Mouse (Mus musculus): ENCODE measurements around the gene Hck. TPM values are rescaled to one million over a fixed set of nuclear protein-coding genes. Genes with fewer than 3 reads are reported as not detected.

The Hck gene
- total and polyA plus RNA-seq, 3 experiments: 0.05 TPM; not detected in 2

DNA sequence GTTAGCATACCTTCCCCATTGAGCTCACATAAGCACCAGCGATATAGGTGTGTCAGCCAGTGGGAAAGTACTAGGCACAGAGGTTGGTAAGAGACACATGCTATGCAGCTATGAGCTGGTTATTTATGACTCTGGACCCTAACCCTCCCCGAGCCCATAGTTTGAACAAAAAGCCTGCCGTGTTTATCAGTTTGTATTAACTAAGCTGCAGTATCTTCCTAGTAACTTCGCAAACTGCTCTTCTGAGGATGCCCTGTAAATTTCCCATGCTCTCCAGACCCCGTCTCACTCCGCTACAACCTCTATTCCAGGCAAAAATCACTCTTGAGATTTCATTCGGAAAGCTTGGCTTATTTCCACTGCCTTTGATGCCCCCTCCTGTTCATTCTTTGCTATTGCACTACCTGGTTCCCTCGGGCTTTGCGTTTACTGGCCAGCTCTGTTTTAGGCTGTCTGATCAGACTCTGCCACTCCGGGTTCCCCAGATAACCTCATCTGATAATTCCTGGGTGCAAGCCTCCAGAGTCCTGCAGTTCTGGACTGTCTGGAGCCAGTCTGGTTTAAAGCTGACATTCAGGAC lies 34.4 kb downstream of the Hck start:
- no peak for TF ChIP-seq TAL1 (conservative IDR thresholded peaks at IDR 0.05; ENCODE audit: low read depth, low read length)
- TF ChIP-seq CTCF (IDR thresholded peaks at IDR 0.05; ENCODE audit: low read depth, low read length): peak; percentile 50; the same call in 1 of the 2 replicates
- H3K4me1 ChIP-seq (ENCODE audit: insufficient read depth, low read depth, low read length): peaks cover 5% of the 10 kb centered on the region; the same call in 1 of the 2 replicates
- ATAC-seq (ENCODE audit: extremely low read depth, insufficient number of reproducible peaks, low FRiP score, poor library complexity, severe bottlenecking) (no peak), DNase-seq (ENCODE audit: low spot score) (no peak)
- H3K27me3 ChIP-seq (ENCODE audit: insufficient read depth, low read length): peaks cover 43% of the 10 kb centered on the region
- no peak overlapping the region for H3K4me3 ChIP-seq (ENCODE audit: low read depth, low read length)
- H3K9me3 ChIP-seq (replicated peaks): no peaks in the 10 kb centered on the region
- no peaks in the 10 kb centered on the region for H3K36me3 ChIP-seq (replicated peaks)

DNA sequence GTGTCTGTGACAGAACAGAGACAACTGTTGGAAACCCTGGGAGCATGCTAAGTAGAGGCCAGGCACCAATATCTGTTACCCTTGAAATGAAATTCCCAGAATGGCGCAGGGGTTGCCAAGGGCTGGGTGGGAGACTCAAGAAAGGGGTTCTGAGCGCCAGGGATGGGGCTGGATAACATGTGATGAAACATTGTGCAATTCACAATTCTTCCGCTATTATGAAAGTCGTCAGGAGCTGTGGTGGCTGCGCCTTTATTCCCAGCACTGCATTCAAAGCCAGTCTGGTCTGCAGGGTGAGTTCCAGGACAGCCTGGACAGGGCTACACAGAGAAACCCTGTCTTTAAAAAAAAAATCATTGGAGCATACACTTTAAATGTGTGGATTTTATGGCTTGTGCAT lies 37.1 kb downstream of the Hck start:
- no peaks in the 10 kb centered on the region for H3K9me3 ChIP-seq (replicated peaks)

GRCm38 (mm10) chr2:153147236-153147635 lies 39.0 kb downstream of the Hck start:
- H3K4me3 ChIP-seq (ENCODE audit: low read depth, low read length): no peak overlapping the region
- ATAC-seq (ENCODE audit: extremely low read depth, insufficient number of reproducible peaks, low FRiP score, poor library complexity, severe bottlenecking): no peak

More for the DNA sequence above, 37.1 kb downstream of the Hck start:
- no peak for ATAC-seq (ENCODE audit: extremely low read depth, insufficient number of reproducible peaks, low FRiP score, poor library complexity, severe bottlenecking)
- Histone ChIP-seq H3K4me1 (ENCODE audit: insufficient read depth, low read depth, low read length) (peaks cover 5% of the 10 kb centered on the region), H3K4me3 (ENCODE audit: low read depth, low read length) (no peak overlapping the region), H3K27me3 (ENCODE audit: insufficient read depth, low read length) (peaks cover 54% of the 10 kb centered on the region), H3K36me3 (replicated peaks) (no peaks in the 10 kb centered on the region)
- TF ChIP-seq GATA2 (IDR thresholded peaks at IDR 0.05; ENCODE audit: borderline replicate concordance, low read depth, low read length) (no peak), GATA1 (IDR thresholded peaks at IDR 0.05; ENCODE audit: borderline replicate concordance, low read length) (no peak), CTCF (IDR thresholded peaks at IDR 0.05; ENCODE audit: low read depth, low read length) (no peak), TAL1 (conservative IDR thresholded peaks at IDR 0.05; ENCODE audit: low read depth, low read length) (no peak), POLR2AphosphoS5 (IDR thresholded peaks at IDR 0.05; ENCODE audit: insufficient replicate concordance, low read depth, low read length) (no peak)
- DNase-seq (ENCODE audit: low spot score): no peak

GRCm38 (mm10) chr2:153147715-153148114 lies 39.4 kb downstream of the Hck start:
- Histone ChIP-seq H3K9me3 (replicated peaks) (no peaks in the 10 kb centered on the region), H3K4me1 (ENCODE audit: insufficient read depth, low read depth, low read length) (peaks cover 8% of the 10 kb centered on the region), H3K4me3 (ENCODE audit: low read depth, low read length) (no peak overlapping the region), H3K27me3 (ENCODE audit: insufficient read depth, low read length) (peaks cover 70% of the 10 kb centered on the region), H3K36me3 (replicated peaks) (no peaks in the 10 kb centered on the region)
- ATAC-seq (ENCODE audit: extremely low read depth, insufficient number of reproducible peaks, low FRiP score, poor library complexity, severe bottlenecking): peak; percentile 22; the same call in 1 of the 2 replicates
- no peak for TF ChIP-seq GATA2 (IDR thresholded peaks at IDR 0.05; ENCODE audit: borderline replicate concordance, low read depth, low read length)
- TF ChIP-seq GATA1 (IDR thresholded peaks at IDR 0.05; ENCODE audit: borderline replicate concordance, low read length): no peak
- peak; percentile 69 for TF ChIP-seq CTCF (IDR thresholded peaks at IDR 0.05; ENCODE audit: low read depth, low read length)
- peak; percentile 62 for DNase-seq (ENCODE audit: low spot score)

More at GRCm38 (mm10) chr2:153147236-153147635, 39.0 kb downstream of the Hck start:
- TF ChIP-seq CTCF (IDR thresholded peaks at IDR 0.05; ENCODE audit: low read depth, low read length) (no peak), GATA1 (IDR thresholded peaks at IDR 0.05; ENCODE audit: borderline replicate concordance, low read length) (no peak), GATA2 (IDR thresholded peaks at IDR 0.05; ENCODE audit: borderline replicate concordance, low read depth, low read length) (no peak), TAL1 (conservative IDR thresholded peaks at IDR 0.05; ENCODE audit: low read depth, low read length) (no peak), POLR2AphosphoS5 (IDR thresholded peaks at IDR 0.05; ENCODE audit: insufficient replicate concordance, low read depth, low read length) (no peak)
- peaks cover 8% of the 10 kb centered on the region for H3K4me1 ChIP-seq (ENCODE audit: insufficient read depth, low read depth, low read length)
- no peaks in the 10 kb centered on the region for H3K36me3 ChIP-seq (replicated peaks)
- DNase-seq (ENCODE audit: low spot score): no peak
- peaks cover 69% of the 10 kb centered on the region for H3K27me3 ChIP-seq (ENCODE audit: insufficient read depth, low read length)
- no peaks in the 10 kb centered on the region for H3K9me3 ChIP-seq (replicated peaks)

DNA sequence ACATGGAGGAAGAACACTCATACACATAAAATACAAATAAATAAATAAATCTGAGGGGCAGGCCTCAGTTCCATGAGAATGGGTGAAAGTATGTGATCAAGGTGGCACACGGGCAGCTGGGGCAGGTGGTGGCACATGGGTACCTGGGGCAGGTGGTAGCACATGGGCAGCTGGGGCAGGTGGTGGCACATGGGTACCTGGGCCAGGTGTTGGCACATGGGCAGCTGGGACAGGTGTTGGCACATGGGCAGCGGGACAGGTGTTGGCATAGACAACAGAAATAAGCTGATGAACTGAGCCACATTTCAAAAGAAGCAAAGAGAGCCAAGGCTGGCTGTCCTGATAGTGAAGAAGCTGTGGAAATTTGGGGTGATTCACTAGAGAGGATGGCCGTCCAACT lies 41.5 kb downstream of the Hck start:
- Histone ChIP-seq H3K27me3 (ENCODE audit: insufficient read depth, low read length) (peaks cover 76% of the 10 kb centered on the region), H3K4me1 (ENCODE audit: insufficient read depth, low read depth, low read length) (peaks cover 8% of the 10 kb centered on the region), H3K36me3 (replicated peaks) (no peaks in the 10 kb centered on the region), H3K4me3 (ENCODE audit: low read depth, low read length) (no peak overlapping the region), H3K9me3 (replicated peaks) (no peaks in the 10 kb centered on the region)
- TF ChIP-seq POLR2AphosphoS5 (IDR thresholded peaks at IDR 0.05; ENCODE audit: insufficient replicate concordance, low read depth, low read length) (no peak), GATA2 (IDR thresholded peaks at IDR 0.05; ENCODE audit: borderline replicate concordance, low read depth, low read length) (no peak), CTCF (IDR thresholded peaks at IDR 0.05; ENCODE audit: low read depth, low read length) (no peak), TAL1 (conservative IDR thresholded peaks at IDR 0.05; ENCODE audit: low read depth, low read length) (no peak), GATA1 (IDR thresholded peaks at IDR 0.05; ENCODE audit: borderline replicate concordance, low read length) (no peak)
- ATAC-seq (ENCODE audit: extremely low read depth, insufficient number of reproducible peaks, low FRiP score, poor library complexity, severe bottlenecking): no peak
- no peak for DNase-seq (ENCODE audit: low spot score)

GRCm38 (mm10) chr2:153151026-153151425 lies 42.8 kb downstream of the Hck start:
- Histone ChIP-seq H3K36me3 (replicated peaks) (no peaks in the 10 kb centered on the region), H3K4me1 (ENCODE audit: insufficient read depth, low read depth, low read length) (peaks cover 8% of the 10 kb centered on the region), H3K9me3 (replicated peaks) (no peaks in the 10 kb centered on the region), H3K4me3 (ENCODE audit: low read depth, low read length) (no peak overlapping the region), H3K27me3 (ENCODE audit: insufficient read depth, low read length) (peaks cover 81% of the 10 kb centered on the region)
- no peak for ATAC-seq (ENCODE audit: extremely low read depth, insufficient number of reproducible peaks, low FRiP score, poor library complexity, severe bottlenecking)
- no peak for TF ChIP-seq TAL1 (conservative IDR thresholded peaks at IDR 0.05; ENCODE audit: low read depth, low read length)
- TF ChIP-seq GATA1 (IDR thresholded peaks at IDR 0.05; ENCODE audit: borderline replicate concordance, low read length): no peak
- TF ChIP-seq GATA2 (IDR thresholded peaks at IDR 0.05; ENCODE audit: borderline replicate concordance, low read depth, low read length): no peak
- TF ChIP-seq POLR2AphosphoS5 (IDR thresholded peaks at IDR 0.05; ENCODE audit: insufficient replicate concordance, low read depth, low read length): no peak
- TF ChIP-seq CTCF (IDR thresholded peaks at IDR 0.05; ENCODE audit: low read depth, low read length): no peak
- no peak for DNase-seq (ENCODE audit: low spot score)

Measured in G1E (cell line).